Comparison of ENCODE assay signal across 9 mouse cellular contexts in the genomic region with DNA sequence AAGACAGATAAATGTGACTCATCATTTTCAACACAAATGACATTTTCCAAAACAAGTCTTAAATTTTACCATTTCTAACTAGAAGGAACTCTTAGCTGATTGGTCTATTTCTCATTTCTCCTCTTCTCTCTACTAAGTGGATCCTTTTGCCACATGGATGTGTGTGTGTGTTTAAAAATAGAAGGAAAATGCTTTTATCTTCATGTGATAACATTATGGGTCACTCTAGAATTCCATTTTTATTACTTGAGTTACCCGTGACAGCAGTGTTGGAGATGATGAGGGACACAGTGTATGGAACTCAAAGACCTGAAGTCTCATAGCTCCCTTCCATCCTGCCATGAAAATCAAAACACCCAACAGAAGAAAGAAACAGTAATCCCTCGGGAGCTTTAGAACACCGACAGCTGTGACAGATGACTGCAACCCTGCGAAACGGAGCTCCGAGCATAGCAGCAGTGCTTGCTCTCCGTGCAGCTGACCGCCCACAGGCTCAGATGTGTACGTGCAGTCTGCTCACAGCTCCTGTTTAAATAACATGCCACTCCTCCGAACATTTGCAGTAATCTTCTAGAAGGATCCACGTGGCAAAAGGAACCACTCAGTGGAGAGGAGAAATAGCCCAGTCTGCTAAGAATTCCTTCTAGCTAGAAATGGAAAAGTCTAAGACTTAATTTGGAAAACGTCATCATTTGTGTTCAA. TPM values are rescaled to one million over a fixed set of nuclear protein-coding genes. Genes with fewer than 3 reads are reported as not detected.
DNase-seq lines count a peak whose midpoint lies in the region; ATAC-seq and TF ChIP-seq lines count a peak whose summit lies in the region.
"Had no signal": no experiment of that assay in that cellular context is flagged by ENCODE, and none has a peak within 500 bp of the region (broad histone marks: within the 10 kb centered on the region; RNA-seq: fewer than 3 reads in every experiment).

No protein-coding gene starts in this region.

- H3K36me3 ChIP-seq in heart, embryonic 10.5 days = no peaks in the 10 kb centered on the region
- no peaks in the 10 kb centered on the region for H3K36me3 ChIP-seq in heart, postnatal 0 days (replicated peaks; ENCODE audit: control insufficient read depth, insufficient read depth, low read length)
- H3K36me3 ChIP-seq in limb, embryonic 13.5 days = no peaks in the 10 kb centered on the region

- H3K9ac ChIP-seq in heart, postnatal 0 days (replicated peaks; ENCODE audit: low read depth, low read length) = no peak overlapping the region
- no peak overlapping the region for H3K9ac ChIP-seq in limb, embryonic 13.5 days

- TF ChIP-seq EP300 in heart, postnatal 0 days (IDR thresholded peaks at IDR 0.05; ENCODE audit: low read depth) = peak; percentile 58; the same call in 1 of the 2 replicates

- peak; percentile 93 for ATAC-seq in heart, postnatal 0 days (ENCODE audit: insufficient read depth, low read depth)
- peak; percentile 81 for ATAC-seq in limb, embryonic 13.5 days (ENCODE audit: low FRiP score, low read depth)
- no peak for ATAC-seq in megakaryocyte progenitor cell, adult 5-6 weeks (replicated peaks; ENCODE audit: poor library complexity)

- intact Hi-C loops in heart, postnatal 25 days (cut with DNase I) = no loop called here

- 25% methylated on average over 12 of the region's 12 CpGs for WGBS in heart, embryonic 10.5 days
- WGBS in heart, postnatal 0 days = 10% methylated on average over 12 of the region's 12 CpGs
- 18% methylated on average over 12 of the region's 12 CpGs for WGBS in limb, embryonic 13.5 days

- no peak for TF ChIP-seq CTCF in bone marrow macrophage, adult 2 months (IDR thresholded peaks at IDR 0.05; ENCODE audit: low read depth, low read length)
- peak; percentile 31; the same call in 1 of the 2 replicates for TF ChIP-seq CTCF in heart, postnatal 0 days (IDR thresholded peaks at IDR 0.05; ENCODE audit: low read depth)

- peaks cover 35% of the 10 kb centered on the region for H3K4me1 ChIP-seq in heart, embryonic 10.5 days
- peaks cover 16% of the 10 kb centered on the region for H3K4me1 ChIP-seq in bone marrow macrophage, adult 2 months (ENCODE audit: control insufficient read depth, insufficient read depth, low read length)
- H3K4me1 ChIP-seq in heart, postnatal 0 days (ENCODE audit: control insufficient read depth, insufficient read depth) = peaks cover 11% of the 10 kb centered on the region
- H3K4me1 ChIP-seq in limb, embryonic 13.5 days = peaks cover 3% of the 10 kb centered on the region

- H3K4me3 ChIP-seq in heart, embryonic 10.5 days = peak overlapping the region; percentile 31
- H3K4me3 ChIP-seq in bone marrow macrophage, adult 2 months (ENCODE audit: insufficient read depth, low read length) = no peak overlapping the region
- H3K4me3 ChIP-seq in heart, postnatal 0 days (ENCODE audit: low read depth, low read length) = peak overlapping the region; percentile 23; the same call in 1 of the 2 replicates
- H3K4me3 ChIP-seq in limb, embryonic 13.5 days = no peak overlapping the region

- H3K4me2 ChIP-seq in heart, postnatal 0 days (ENCODE audit: low read depth, low read length) = peak overlapping the region; percentile 49
- H3K4me2 ChIP-seq in limb, embryonic 13.5 days (replicated peaks) = peak overlapping the region; percentile 34

- no peaks in the 10 kb centered on the region for H3K9me3 ChIP-seq in heart, embryonic 10.5 days
- H3K9me3 ChIP-seq in heart, postnatal 0 days (replicated peaks; ENCODE audit: control insufficient read depth, low read length) = no peaks in the 10 kb centered on the region
- H3K9me3 ChIP-seq in limb, embryonic 13.5 days = no peaks in the 10 kb centered on the region

- peak overlapping the region; percentile 62 for H3K27ac ChIP-seq in heart, embryonic 10.5 days
- peak overlapping the region; percentile 58 for H3K27ac ChIP-seq in bone marrow macrophage, adult 2 months (ENCODE audit: insufficient read depth, low read depth, low read length)
- peak overlapping the region; percentile 76 for H3K27ac ChIP-seq in heart, postnatal 0 days (ENCODE audit: low read depth)
- no peak overlapping the region for H3K27ac ChIP-seq in limb, embryonic 13.5 days

- TF ChIP-seq POLR2A in bone marrow macrophage, adult 2 months (IDR thresholded peaks at IDR 0.05; ENCODE audit: borderline replicate concordance, low read depth, low read length) = no peak

- peak; percentile 88 for DNase-seq in heart, embryonic 10.5 days (ENCODE audit: low spot score)
- DNase-seq in heart, postnatal 25 days (ENCODE audit: low spot score) = no peak
- peak; percentile 81 for DNase-seq in heart, postnatal 0 days (ENCODE audit: low spot score)
- peak; percentile 44 for DNase-seq in right cerebral cortex, postnatal 14 days
- no peak for DNase-seq in adrenal gland, adult 8-10 months

- H3K27me3 ChIP-seq in heart, embryonic 10.5 days (ENCODE audit: insufficient read depth, poor library complexity, severe bottlenecking) = no peaks in the 10 kb centered on the region
- H3K27me3 ChIP-seq in heart, postnatal 0 days (ENCODE audit: control insufficient read depth, insufficient read depth, low read length) = no peaks in the 10 kb centered on the region
- H3K27me3 ChIP-seq in limb, embryonic 13.5 days = no peaks in the 10 kb centered on the region

RNA-seq across cellular contexts. Expression of a gene that starts 27.7 kb away (rescaled TPM):
- 0.18 and 0.20 TPM in 2 replicates for polyA plus RNA-seq in heart, embryonic 10.5 days (2016; fragmentation: Nextera tagmentation; extraction: Ambion mirVana)
- total RNA-seq in heart, postnatal 25 days (2021) = 1 to 10 TPM; 3.2 to 3.4 TPM
- polyA plus RNA-seq in bone marrow macrophage, adult 2 months (2012; ENCODE audit: insufficient read depth, insufficient read length, missing spikeins) = not detected in 2 replicates
- total RNA-seq in heart, postnatal 0 days (2014; rRNA removed; ENCODE audit: low replicate concordance) = 1.1 and 1.3 TPM in 2 replicates
- 0.57 and 0.62 TPM in 2 replicates for polyA plus RNA-seq in heart, postnatal 0 days (2015; fragmentation: Nextera tagmentation; extraction: Ambion mirVana)
- 0.82 and 1.0 TPM in 2 replicates for polyA plus RNA-seq in limb, embryonic 13.5 days (2015; fragmentation: Nextera tagmentation; extraction: Ambion mirVana)
- not detected in 2 replicates for total RNA-seq in megakaryocyte progenitor cell, adult 5-6 weeks (2015)
- total RNA-seq in megakaryocyte progenitor cell, adult 5-6 weeks (2017) = not detected in 2 replicates
- total RNA-seq in adrenal gland, adult 8-10 months (2022) = 1 to 10 TPM in 1 of 4 experiments, under 1 TPM in 3; 0.31 to 1.0 (median 0.69) TPM

RNA-seq across cellular contexts. Expression of a gene that starts 31.3 kb away (rescaled TPM):
- 26.7 and 49.9 TPM in 2 replicates for polyA plus RNA-seq in heart, embryonic 10.5 days (2016; fragmentation: Nextera tagmentation; extraction: Ambion mirVana)
- total RNA-seq in heart, postnatal 25 days (2021) = 100 to 1,000 TPM; 175 to 176 TPM
- not detected in 2 replicates for polyA plus RNA-seq in bone marrow macrophage, adult 2 months (2012; ENCODE audit: insufficient read depth, insufficient read length, missing spikeins)
- total RNA-seq in heart, postnatal 0 days (2014; rRNA removed; ENCODE audit: low replicate concordance) = 330 and 397 TPM in 2 replicates
- 115 and 138 TPM in 2 replicates for polyA plus RNA-seq in heart, postnatal 0 days (2015; fragmentation: Nextera tagmentation; extraction: Ambion mirVana)
- polyA plus RNA-seq in limb, embryonic 13.5 days (2015; fragmentation: Nextera tagmentation; extraction: Ambion mirVana) = not detected in 2 replicates
- total RNA-seq in megakaryocyte progenitor cell, adult 5-6 weeks (2015) = not detected in 2 replicates
- total RNA-seq in megakaryocyte progenitor cell, adult 5-6 weeks (2017) = not detected in 2 replicates
- total RNA-seq in adrenal gland, adult 8-10 months (2022) = not detected

RNA-seq across cellular contexts. Expression of a gene that starts 41.4 kb away (rescaled TPM):
- polyA plus RNA-seq in heart, embryonic 10.5 days (2016; fragmentation: Nextera tagmentation; extraction: Ambion mirVana) = not detected in 2 replicates
- total RNA-seq in heart, postnatal 25 days (2021) = not detected
- not detected in 2 replicates for polyA plus RNA-seq in bone marrow macrophage, adult 2 months (2012; ENCODE audit: insufficient read depth, insufficient read length, missing spikeins)
- total RNA-seq in heart, postnatal 0 days (2014; rRNA removed; ENCODE audit: low replicate concordance) = not detected in 2 replicates
- not detected in 2 replicates for polyA plus RNA-seq in heart, postnatal 0 days (2015; fragmentation: Nextera tagmentation; extraction: Ambion mirVana)
- not detected in 2 replicates for polyA plus RNA-seq in limb, embryonic 13.5 days (2015; fragmentation: Nextera tagmentation; extraction: Ambion mirVana)
- not detected in 2 replicates for total RNA-seq in megakaryocyte progenitor cell, adult 5-6 weeks (2015)
- total RNA-seq in megakaryocyte progenitor cell, adult 5-6 weeks (2017) = not detected in 2 replicates
- not detected for total RNA-seq in adrenal gland, adult 8-10 months (2022)
- total RNA-seq: heart, postnatal 14 days had no signal

RNA-seq across cellular contexts. Expression of a gene that starts 49.8 kb away (rescaled TPM):
- polyA plus RNA-seq in heart, embryonic 10.5 days (2016; fragmentation: Nextera tagmentation; extraction: Ambion mirVana) = 220 and 292 TPM in 2 replicates
- total RNA-seq in heart, postnatal 25 days (2021) = 100 to 1,000 TPM; 129 to 137 TPM
- 154 and 173 TPM in 2 replicates for polyA plus RNA-seq in bone marrow macrophage, adult 2 months (2012; ENCODE audit: insufficient read depth, insufficient read length, missing spikeins)
- total RNA-seq in heart, postnatal 0 days (2014; rRNA removed; ENCODE audit: low replicate concordance) = 154 and 209 TPM in 2 replicates
- 121 and 129 TPM in 2 replicates for polyA plus RNA-seq in heart, postnatal 0 days (2015; fragmentation: Nextera tagmentation; extraction: Ambion mirVana)
- polyA plus RNA-seq in limb, embryonic 13.5 days (2015; fragmentation: Nextera tagmentation; extraction: Ambion mirVana) = 264 and 268 TPM in 2 replicates
- total RNA-seq in megakaryocyte progenitor cell, adult 5-6 weeks (2015) = 627 and 662 TPM in 2 replicates
- total RNA-seq in megakaryocyte progenitor cell, adult 5-6 weeks (2017) = 516 and 565 TPM in 2 replicates
- total RNA-seq in adrenal gland, adult 8-10 months (2022) = 100 to 1,000 TPM; 184 to 239 (median 209) TPM

Comparison
In these comparisons a context has a peak if more than half of its experiments do, and no peak if none do; other contexts are left out.
1. DNase-seq: peak in heart, embryonic 10.5 days (single experiment), heart, postnatal 0 days (single experiment) and right cerebral cortex, postnatal 14 days (single experiment); none in heart, postnatal 25 days (single experiment) and adrenal gland, adult 8-10 months (single experiment).
2. H3K4me3 ChIP-seq: peak in heart, embryonic 10.5 days (single experiment) and heart, postnatal 0 days (single experiment); none in bone marrow macrophage, adult 2 months (single experiment) and limb, embryonic 13.5 days (single experiment).
3. RNA of a gene that starts 31.3 kb away (total RNA-seq): 330 to 397 TPM in heart, postnatal 0 days and 175 to 176 TPM in heart, postnatal 25 days; not detected in megakaryocyte progenitor cell, adult 5-6 weeks and not detected in adrenal gland, adult 8-10 months; every median in the first group is over 100 times any median in the second.